Mouse (Mus musculus): ENCODE measurements around the gene Hspa1a.
"Not testable (repeated sequence)": the region's sequence is repeated elsewhere in the genome, so short reads cannot be mapped to it uniquely, and the experiment has no call there.

DNA sequence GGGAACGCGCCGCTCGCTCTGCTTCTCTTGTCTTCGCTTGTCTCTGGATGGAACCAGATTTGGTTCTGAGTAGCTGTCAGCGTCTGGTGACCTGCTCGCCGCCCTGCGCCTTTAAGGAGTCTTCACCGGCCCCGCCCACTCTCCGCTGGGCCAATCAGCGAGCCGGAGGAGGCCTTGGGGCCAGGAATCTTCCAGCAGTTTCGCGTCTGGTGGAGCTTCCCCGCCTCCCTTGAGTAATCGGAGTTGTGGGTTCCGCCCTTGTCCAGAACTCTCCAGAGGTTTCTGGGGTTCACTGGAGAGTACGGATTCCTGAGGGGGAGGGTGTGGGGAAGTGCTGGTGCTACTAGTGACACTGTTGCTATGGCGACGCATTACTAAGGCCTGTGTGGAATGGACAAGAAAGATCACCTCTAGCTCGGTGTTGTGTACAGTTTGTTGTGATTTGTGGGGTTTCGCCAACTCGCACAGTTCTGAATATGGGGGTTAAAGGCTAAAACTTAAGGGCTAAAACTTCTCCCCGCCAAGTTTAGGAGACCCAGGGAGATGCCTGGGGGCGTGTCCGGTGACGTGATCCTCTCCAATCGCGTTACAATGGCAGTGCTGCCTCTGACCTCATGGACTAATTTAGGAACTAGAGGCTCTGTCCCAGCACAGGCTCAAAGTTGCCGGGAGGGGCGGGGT, at the start of gene Hspa1a, which contains the start of gene Hspa1l:
- TF ChIP-seq GATA1 (IDR thresholded peaks at IDR 0.05; ENCODE audit: borderline replicate concordance, low read length); CTCF (IDR thresholded peaks at IDR 0.05; ENCODE audit: low read depth, low read length); POLR2AphosphoS5 (IDR thresholded peaks at IDR 0.05; ENCODE audit: insufficient replicate concordance, low read depth, low read length): not testable (repeated sequence)
